Mouse (Mus musculus) frontal cortex, postnatal 14 days (tissue): Measurements from ENCODE around the gene Pdcl3.
"Not testable (repeated sequence)": the region's sequence is repeated elsewhere in the genome, so short reads cannot be mapped to it uniquely, and the experiment has no call there.

Source experiments
- DNase-seq, 2 experiments: peaks; one replicate each; pipeline ENCODE4 v3.0.0; 2022; ENCODE audit warnings: low spot score in 2 of 2

Gene Pdcl3

DNA sequence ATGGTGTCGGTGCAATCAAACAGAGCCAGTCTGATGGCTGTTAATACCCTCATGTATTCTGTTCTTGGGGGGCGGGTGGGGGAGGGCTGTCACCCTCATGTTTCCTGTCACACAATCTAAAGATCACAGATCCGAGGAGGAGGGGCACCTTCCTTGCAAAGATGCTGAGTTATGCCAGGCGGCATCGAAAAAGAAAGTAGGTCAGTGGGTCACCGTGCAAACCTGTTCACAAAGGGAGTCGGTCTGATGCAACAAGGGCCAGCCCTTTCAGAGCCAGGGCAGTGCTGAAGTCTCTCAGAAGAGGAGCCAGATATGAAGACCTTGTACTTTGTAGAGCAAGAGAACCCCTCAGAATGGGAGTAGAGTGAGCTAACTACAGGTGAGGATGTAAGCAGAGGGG lies 39.7 kb downstream of the Pdcl3 start:
- no peak for DNase-seq

DNA sequence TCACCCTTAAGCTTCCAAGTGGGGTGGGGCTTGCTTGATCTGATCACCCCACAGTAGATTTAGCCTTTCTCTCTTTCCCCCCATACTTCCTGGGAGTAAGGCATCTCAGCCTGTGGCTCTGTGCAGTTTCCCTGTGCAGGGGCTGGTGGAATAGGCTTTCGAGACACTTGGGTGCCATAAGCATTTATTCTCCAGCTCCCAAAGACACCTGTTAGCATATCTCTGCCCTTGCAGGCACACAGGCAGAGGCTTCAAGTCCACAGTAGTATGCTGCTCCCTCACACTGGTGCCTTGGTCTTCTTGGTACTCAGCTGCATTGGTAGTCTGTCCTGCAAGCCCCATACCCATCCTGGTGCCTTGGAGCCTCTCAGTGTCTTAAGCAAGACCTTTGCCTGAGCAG lies 40.4 kb downstream of the Pdcl3 start:
- DNase-seq: no peak

DNA sequence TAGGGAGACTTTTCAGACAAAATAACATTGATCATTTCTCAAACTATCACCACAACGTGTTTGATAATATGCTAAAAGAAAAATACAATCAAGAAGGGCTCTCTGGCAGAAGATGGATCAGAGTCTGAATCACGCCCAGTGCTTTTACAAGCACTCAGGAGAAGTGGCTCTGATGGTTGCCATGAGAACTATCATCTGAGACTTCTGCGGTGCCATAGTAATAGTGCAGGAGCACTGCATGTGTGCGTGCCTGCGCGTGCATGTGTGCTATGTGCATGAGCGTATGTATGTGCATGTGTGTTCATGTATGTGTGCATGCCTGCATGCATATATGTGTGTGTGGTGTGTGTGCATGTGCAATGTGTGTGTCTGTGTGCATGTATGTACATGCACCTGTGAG lies 43.8 kb downstream of the Pdcl3 start:
- no peak for DNase-seq

DNA sequence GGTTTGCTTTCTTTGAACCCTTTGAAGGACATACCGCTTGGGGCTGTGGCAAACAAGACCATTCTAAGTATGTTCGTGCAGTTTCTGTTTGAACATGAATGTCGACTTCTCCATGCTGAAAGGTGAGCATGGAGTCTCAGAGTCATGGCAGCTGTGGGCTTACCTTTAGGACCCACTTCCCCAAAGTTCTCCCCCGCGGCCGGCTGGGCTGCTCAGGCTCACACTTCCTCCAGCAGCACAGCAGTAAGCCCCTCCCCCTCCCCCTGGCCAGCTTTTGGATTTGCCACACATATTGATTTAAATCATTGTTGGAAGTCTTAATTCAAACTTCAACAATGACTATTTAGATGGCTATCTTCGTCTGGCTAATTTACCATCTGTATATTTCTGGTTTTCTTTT lies 44.7 kb downstream of the Pdcl3 start:
- no peak for DNase-seq

DNA sequence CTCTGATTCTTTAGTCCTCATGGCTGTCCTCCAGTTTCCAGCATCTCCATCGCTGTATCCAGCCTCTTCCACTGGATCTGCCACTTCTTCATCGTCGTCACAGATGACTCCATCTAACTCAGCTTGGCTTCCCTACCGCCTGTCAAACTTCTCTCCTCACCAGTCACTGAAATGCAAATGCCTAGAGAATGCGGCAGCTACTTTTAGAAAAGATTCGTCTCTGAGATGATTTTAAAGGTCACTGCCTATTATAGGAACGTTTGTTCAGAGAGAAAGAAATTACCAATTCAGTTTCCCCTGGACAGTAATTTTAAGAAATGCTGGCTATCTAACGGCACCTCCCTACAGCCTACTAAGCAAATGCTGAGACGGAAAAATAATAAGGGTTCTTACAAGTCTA lies 50.4 kb downstream of the Pdcl3 start:
- DNase-seq: no peak

DNA sequence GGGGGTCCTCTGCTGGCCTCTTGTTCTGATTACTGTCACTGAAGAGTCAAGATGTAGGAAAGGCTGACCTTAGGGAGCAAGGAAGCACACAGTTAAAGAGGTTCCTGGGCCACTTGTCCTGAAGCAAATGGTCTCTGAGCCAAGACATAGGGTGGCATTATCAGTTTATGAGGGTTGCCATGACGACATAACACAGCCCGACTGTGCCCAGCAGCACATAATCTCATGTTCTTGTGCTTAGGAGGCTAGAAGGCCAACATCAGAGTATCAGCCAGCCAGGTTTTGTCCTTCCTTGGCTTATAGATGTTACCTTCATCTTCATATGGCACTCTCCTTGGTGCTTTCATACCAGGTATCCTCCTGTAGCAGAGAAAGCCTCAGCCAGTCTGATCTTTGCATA lies 56.8 kb downstream of the Pdcl3 start:
- no peak for DNase-seq

DNA sequence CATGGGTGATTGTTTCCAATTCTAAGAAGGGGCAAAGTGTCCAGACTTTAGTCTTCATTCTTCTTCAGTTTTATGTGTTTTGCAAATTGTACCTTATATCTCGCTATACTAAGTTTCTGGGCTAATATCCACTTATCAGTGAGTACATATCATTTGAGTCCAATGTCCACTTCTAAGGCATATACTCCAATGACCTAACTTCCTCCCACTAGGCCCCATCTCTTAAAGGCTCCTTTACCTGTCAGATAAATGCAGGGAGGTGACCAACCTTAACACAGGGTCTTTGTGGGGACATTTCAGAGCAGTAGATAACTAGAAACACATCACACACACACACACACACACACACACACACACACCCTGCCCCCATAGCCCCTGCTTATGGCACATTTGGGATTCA lies 59.0 kb downstream of the Pdcl3 start:
- not testable (repeated sequence) for DNase-seq

DNA sequence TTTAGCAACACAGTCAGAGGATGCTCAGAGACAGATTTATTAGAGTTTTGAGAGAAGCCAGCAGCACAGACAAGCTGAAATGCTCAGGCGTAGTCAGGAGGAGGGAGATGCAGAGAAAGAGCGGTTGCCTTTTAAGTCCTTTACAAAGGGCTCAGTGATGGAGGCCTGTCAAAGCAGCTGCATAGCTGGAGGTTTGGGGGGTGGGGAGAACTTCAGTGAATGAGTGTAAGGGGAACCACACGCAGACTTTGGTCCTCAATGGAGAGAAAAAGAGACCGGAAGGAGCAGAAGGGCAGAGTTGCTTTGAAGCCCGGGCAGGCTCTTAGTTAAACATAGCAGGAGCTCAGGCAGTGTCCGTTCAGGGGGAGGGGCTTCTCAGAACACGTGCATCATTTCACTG lies 61.3 kb downstream of the Pdcl3 start:
- DNase-seq: no peak
